Mouse (Mus musculus) adrenal gland, adult 8-10 months (tissue): ENCODE measurements around the gene Rag1. TPM values are rescaled to one million over a fixed set of nuclear protein-coding genes. Genes with fewer than 3 reads are reported as not detected.

Source experiments
- total RNA-seq, 4 experiments: library from RNA; stranded (reverse); gene quantifications; 2 replicates each; pipeline ENCODE4 v1.2.4; 2022

The Rag1 gene
- total RNA-seq, 4 experiments from 2014 or later: 0.03 to 0.07 TPM; not detected in 2

Other genes with a start within 250 kb of the Rag1 start
- not detected for gene Rag2, start 24.8 kb downstream of the Rag1 start, total RNA-seq
- gene B230118H07Rik, start within 50 bp of the Rag1 start, total RNA-seq: 10 to 100 TPM; 27.3 to 55.4 (median 32.3) TPM
- gene Traf6, start 28.9 kb upstream of the Rag1 start, total RNA-seq: 10 to 100 TPM; 20.3 to 25.4 (median 22.1) TPM
- gene Prr5l, start 233.5 kb upstream of the Rag1 start, total RNA-seq: 1 to 10 TPM; 3.7 to 9.2 (median 4.7) TPM
- 10 to 100 TPM; 42.1 to 54.8 (median 44.4) TPM for gene Commd9, start 236.7 kb upstream of the Rag1 start, total RNA-seq